Mouse (Mus musculus): ENCODE results near the gene 1810055G02Rik.

- TF ChIP-seq CTCF (IDR thresholded peaks at IDR 0.05; ENCODE audit: extremely low read depth, insufficient read depth, low read length) = no peak
- no peak for TF ChIP-seq POLR2A (IDR thresholded peaks at IDR 0.05; ENCODE audit: extremely low read depth, insufficient read depth, low read length)
These were observed 40.8 kb upstream of the 1810055G02Rik start for GRCm38 (mm10) chr19:3667155-3667895.
